Mouse (Mus musculus) hindbrain, embryonic 14.5 days (tissue): ENCODE measurements around the gene Hist1h2bf. TPM values are rescaled to one million over a fixed set of nuclear protein-coding genes. Genes with fewer than 3 reads are reported as not detected.
A peak's percentile ranks its signal among the peaks of the same experiment; 100 is the strongest.
"Not testable (repeated sequence)": the region's sequence is repeated elsewhere in the genome, so short reads cannot be mapped to it uniquely, and the experiment has no call there.

Source experiments
- ATAC-seq: fragments of 200-750 bp; cut with Nextera tagmentation; 2 replicates; pipeline ENCODE4 v1.8.0; 2017; ENCODE audit warnings: moderate number of reproducible peaks, mild to moderate bottlenecking, moderate TSS enrichment, moderate library complexity; ENCODE audit not compliant: low FRiP score
- DNase-seq: peaks from one replicate; pipeline ENCODE4 v3.0.0-alpha.2; 2015; ENCODE audit warnings: low spot score
- H3K27ac ChIP-seq: fragments of 300-500 bp; sonication (generic); 2 replicates; pipeline ENCODE4 v1.5.1; 2014; ENCODE audit warnings: mild to moderate bottlenecking, moderate library complexity
- H3K27me3 ChIP-seq: fragments of 300-500 bp; sonication (generic); 2 replicates; pipeline ENCODE4 v1.6.1; 2014; ENCODE audit warnings: mild to moderate bottlenecking, low read length, mixed read lengths; ENCODE audit not compliant: control insufficient read depth, insufficient read depth
- H3K36me3 ChIP-seq: fragments of 300-500 bp; sonication (generic); replicated peaks from 2 replicates; pipeline ENCODE4 v1.6.1; 2014; ENCODE audit not compliant: control insufficient read depth, insufficient read depth
- H3K4me1 ChIP-seq: fragments of 300-500 bp; sonication (generic); replicated peaks from 2 replicates; pipeline ENCODE4 v1.6.1; 2014; ENCODE audit warnings: antibody characterized with exemption, low read length, mixed read lengths; ENCODE audit not compliant: control insufficient read depth, insufficient read depth
- H3K4me2 ChIP-seq: fragments of 300-500 bp; sonication (generic); replicated peaks from 2 replicates; pipeline ENCODE4 v1.6.1; 2014; ENCODE audit warnings: mild to moderate bottlenecking, moderate library complexity
- H3K4me3 ChIP-seq: fragments of 300-500 bp; sonication (generic); replicated peaks from 2 replicates; pipeline ENCODE4 v1.5.1; 2014; ENCODE audit warnings: mild to moderate bottlenecking, low read length
- H3K9ac ChIP-seq: fragments of 300-500 bp; sonication (generic); 2 replicates; pipeline ENCODE4 v1.6.1; 2014
- H3K9me3 ChIP-seq: fragments of 300-500 bp; sonication (generic); 2 replicates; pipeline ENCODE4 v1.6.1; 2016; ENCODE audit warnings: low read length; ENCODE audit not compliant: control insufficient read depth
- WGBS: fragments of 180-500 bp; shearing (Covaris S2); extraction: QIAGEN DNeasy Blood & Tissue Kit; methylation state at CpG from one replicate; pipeline ENCODE4 v1.1.7; 2014; 5-methylcytosine and 5-hydroxymethylcytosine counted together
- polyA plus RNA-seq: library from polyadenylated mRNA; unstranded; fragments of >200 nt; fragmentation: Nextera tagmentation; extraction: Ambion mirVana; gene quantifications from 2 replicates; pipeline ENCODE4 v1.2.1, GENCODE M21; 2014

Hist1h2bf gene
- polyA plus RNA-seq, 1 experiment from 2014 or later: 0.91 TPM

DNA sequence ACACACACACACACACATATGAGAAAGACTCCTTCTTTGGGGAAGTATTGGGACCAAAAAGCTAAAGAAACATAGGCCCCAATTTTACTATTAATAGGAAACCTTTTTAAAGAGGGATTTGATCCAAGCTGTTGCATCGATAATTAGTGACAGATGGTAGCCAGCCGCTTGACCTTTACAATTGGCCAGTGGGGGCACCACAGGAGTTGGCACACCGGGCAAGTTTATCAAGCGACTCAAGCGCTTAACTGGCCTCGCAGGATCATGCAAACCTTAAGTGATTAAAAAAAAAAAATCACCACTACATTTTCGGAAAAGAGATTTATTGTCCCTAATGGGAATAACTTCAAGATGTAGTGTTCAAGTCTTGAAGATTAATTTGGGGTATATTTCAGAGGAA is 18.6 kb upstream of the Hist1h2bf start:
- DNase-seq (no peak), ATAC-seq (no peak)
- no peaks in the 10 kb centered on the region for H3K27me3 ChIP-seq
- no peak overlapping the region for H3K27ac ChIP-seq
- no peaks in the 10 kb centered on the region for H3K9me3 ChIP-seq
- H3K4me1 ChIP-seq: no peaks in the 10 kb centered on the region
- no peak overlapping the region for H3K9ac ChIP-seq
- no peak overlapping the region for H3K4me2 ChIP-seq
- H3K36me3 ChIP-seq: no peaks in the 10 kb centered on the region
- 83% methylated on average over 7 of the region's 7 CpGs for WGBS
- no peak overlapping the region for H3K4me3 ChIP-seq

DNA sequence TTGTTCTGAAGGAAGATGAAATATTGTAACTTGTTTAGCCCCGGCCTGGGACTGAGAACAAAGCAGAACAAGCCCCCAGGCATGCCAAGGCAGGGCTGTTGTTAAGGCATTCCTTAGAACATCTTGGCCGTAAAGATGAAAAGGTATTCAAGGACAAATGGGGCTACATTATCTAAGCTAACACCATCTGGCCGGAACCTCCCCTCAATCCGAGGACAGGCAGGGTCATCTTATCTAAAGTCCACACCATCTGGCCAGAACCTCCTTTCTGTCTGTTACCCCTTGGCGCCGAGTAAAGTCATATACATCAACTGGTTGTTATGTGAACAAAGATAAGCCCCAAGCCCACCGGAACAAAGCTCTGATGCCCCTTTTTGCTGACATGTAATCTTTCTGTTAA is 17.9 kb upstream of the Hist1h2bf start:
- H3K4me3 ChIP-seq, DNase-seq, H3K36me3 ChIP-seq, ATAC-seq, H3K9me3 ChIP-seq, H3K4me2 ChIP-seq, H3K4me1 ChIP-seq, H3K27me3 ChIP-seq, H3K27ac ChIP-seq, H3K9ac ChIP-seq: not testable (repeated sequence)
- 92% methylated on average over 7 of the region's 7 CpGs for WGBS

DNA sequence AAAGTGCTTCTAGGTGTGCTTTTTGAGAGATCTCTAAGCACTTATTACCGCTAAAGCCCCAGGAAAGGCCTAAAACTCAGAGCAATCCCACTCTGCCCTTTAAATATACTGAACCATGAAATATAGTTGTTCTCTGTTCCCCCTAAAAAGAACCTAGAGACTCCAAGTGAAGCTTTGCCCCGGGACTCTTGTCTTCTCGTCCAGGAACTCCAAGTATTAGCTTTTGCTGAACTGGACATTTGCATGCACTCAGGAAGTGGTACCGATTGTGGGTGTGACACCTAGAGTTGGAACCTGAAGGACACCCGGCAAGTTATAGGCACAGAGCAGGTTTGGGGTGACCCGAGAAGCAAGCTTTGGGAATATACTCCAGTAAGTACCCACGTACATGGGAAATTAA is 17.2 kb upstream of the Hist1h2bf start:
- peaks cover 10% of the 10 kb centered on the region for H3K4me1 ChIP-seq
- WGBS: 94% methylated on average over 7 of the region's 7 CpGs
- DNase-seq: no peak
- H3K4me2 ChIP-seq: no peak overlapping the region
- ATAC-seq: no peak
- no peaks in the 10 kb centered on the region for H3K9me3 ChIP-seq
- H3K4me3 ChIP-seq: no peak overlapping the region
- no peaks in the 10 kb centered on the region for H3K36me3 ChIP-seq
- H3K9ac ChIP-seq: no peak overlapping the region
- H3K27me3 ChIP-seq: no peaks in the 10 kb centered on the region
- H3K27ac ChIP-seq: no peak overlapping the region

DNA sequence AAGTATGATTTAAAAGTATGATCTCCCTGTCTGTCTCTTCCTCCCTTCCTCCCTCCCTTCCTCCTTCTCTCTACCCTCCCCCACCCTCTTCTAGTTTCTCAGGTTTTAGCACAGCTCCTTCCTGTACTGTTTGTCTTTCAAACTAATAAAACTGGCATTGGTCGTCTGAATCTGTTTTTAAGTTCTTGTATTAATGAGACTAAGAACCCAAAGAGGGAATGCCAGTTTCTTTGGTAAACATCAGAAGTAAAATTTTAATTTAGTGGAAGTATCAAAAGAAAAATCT is 12.9 kb upstream of the Hist1h2bf start:
- Histone ChIP-seq H3K36me3 (no peaks in the 10 kb centered on the region), H3K9ac (peak overlapping the region; percentile 52), H3K4me2 (peak overlapping the region; percentile 95), H3K9me3 (no peaks in the 10 kb centered on the region), H3K27ac (0 out of 2 replicates have a peak overlapping the region, but pooled peaks have one; percentile 81), H3K4me3 (0 out of 2 replicates have a peak overlapping the region, but pooled peaks have one; percentile 47), H3K27me3 (no peaks in the 10 kb centered on the region), H3K4me1 (peaks cover 34% of the 10 kb centered on the region)
- ATAC-seq (no peak), DNase-seq (no peak)
- 9% methylated on average over 1 of the region's 1 CpGs for WGBS

GRCm38 (mm10) chr13:23586099-23586939 is 12.3 kb upstream of the Hist1h2bf start:
- no peak for ATAC-seq
- DNase-seq: no peak
- Histone ChIP-seq H3K4me3 (peak overlapping the region; percentile 47), H3K9me3 (no peaks in the 10 kb centered on the region), H3K27me3 (no peaks in the 10 kb centered on the region), H3K36me3 (no peaks in the 10 kb centered on the region), H3K4me2 (peak overlapping the region; percentile 95), H3K27ac (peak overlapping the region; percentile 95), H3K9ac (peak overlapping the region; percentile 52), H3K4me1 (peaks cover 36% of the 10 kb centered on the region)
- 1% methylated on average over 22 of the region's 22 CpGs for WGBS

GRCm38 (mm10) chr13:23585442-23586098 is 11.6 kb upstream of the Hist1h2bf start:
- ATAC-seq: peak; percentile 91
- peak overlapping the region; percentile 82 for H3K9ac ChIP-seq
- H3K36me3 ChIP-seq, H3K9me3 ChIP-seq, H3K27me3 ChIP-seq: not testable (repeated sequence)
- WGBS: under 1% methylated on average over 28 of the region's 36 CpGs
- H3K27ac ChIP-seq: peak overlapping the region; percentile 95
- peak; percentile 91 for DNase-seq
- peak overlapping the region; percentile 95 for H3K4me2 ChIP-seq
- H3K4me1 ChIP-seq: peaks cover 36% of the 10 kb centered on the region
- peak overlapping the region; percentile 47 for H3K4me3 ChIP-seq

DNA sequence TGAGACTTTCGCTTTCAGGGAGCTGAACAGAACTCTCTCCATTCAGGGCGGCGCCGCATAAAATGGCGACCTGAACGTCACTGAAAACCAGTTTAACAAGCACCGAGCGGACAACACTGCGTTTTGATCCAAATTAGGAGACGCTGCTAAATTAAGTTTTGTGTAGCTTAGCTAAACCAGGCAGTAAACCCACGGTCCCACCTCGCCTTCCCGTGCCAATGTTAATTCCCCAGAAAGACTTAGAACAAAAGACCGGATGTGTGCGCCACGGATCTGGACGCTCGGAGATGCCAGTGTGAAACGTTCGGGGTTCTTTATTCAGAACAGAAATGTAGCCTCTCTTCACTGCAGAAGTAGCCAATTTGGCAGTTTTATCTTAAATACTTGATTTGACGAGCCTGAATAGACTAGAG is 11.0 kb upstream of the Hist1h2bf start:
- Histone ChIP-seq H3K4me1 (peaks cover 36% of the 10 kb centered on the region), H3K36me3 (no peaks in the 10 kb centered on the region), H3K9ac (peak overlapping the region; percentile 82), H3K4me3 (peak overlapping the region; percentile 47), H3K27ac (peak overlapping the region; percentile 95), H3K9me3 (no peaks in the 10 kb centered on the region), H3K27me3 (no peaks in the 10 kb centered on the region), H3K4me2 (peak overlapping the region; percentile 95)
- ATAC-seq (no peak), DNase-seq (peak; percentile 76)
- WGBS: under 1% methylated on average over 21 of the region's 21 CpGs

DNA sequence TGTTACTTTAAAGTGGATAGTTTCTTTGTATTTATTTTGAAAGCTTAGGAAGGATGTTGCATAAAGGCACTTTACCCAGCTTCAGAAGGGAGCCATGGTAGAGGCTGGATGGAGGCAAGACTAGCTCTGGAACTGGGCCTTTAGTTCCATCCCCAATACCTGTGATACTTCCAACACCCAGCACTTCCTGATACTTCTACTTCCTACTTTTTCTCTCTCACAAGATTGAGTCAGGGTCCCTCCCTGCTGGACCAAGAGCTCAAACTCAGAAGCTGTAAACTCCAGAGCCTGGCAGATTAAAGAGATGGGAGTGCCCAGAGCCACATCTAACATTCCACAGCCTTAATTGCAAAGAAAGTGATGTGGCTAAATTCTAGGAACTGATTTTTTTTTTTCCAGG is 10.3 kb upstream of the Hist1h2bf start:
- peak overlapping the region; percentile 95 for H3K4me2 ChIP-seq
- DNase-seq (no peak), ATAC-seq (no peak)
- peak overlapping the region; percentile 95 for H3K27ac ChIP-seq
- no peaks in the 10 kb centered on the region for H3K36me3 ChIP-seq
- H3K4me1 ChIP-seq: peaks cover 36% of the 10 kb centered on the region
- no peaks in the 10 kb centered on the region for H3K9me3 ChIP-seq
- peak overlapping the region; percentile 82 for H3K9ac ChIP-seq
- no peaks in the 10 kb centered on the region for H3K27me3 ChIP-seq
- H3K4me3 ChIP-seq: peak overlapping the region; percentile 47

DNA sequence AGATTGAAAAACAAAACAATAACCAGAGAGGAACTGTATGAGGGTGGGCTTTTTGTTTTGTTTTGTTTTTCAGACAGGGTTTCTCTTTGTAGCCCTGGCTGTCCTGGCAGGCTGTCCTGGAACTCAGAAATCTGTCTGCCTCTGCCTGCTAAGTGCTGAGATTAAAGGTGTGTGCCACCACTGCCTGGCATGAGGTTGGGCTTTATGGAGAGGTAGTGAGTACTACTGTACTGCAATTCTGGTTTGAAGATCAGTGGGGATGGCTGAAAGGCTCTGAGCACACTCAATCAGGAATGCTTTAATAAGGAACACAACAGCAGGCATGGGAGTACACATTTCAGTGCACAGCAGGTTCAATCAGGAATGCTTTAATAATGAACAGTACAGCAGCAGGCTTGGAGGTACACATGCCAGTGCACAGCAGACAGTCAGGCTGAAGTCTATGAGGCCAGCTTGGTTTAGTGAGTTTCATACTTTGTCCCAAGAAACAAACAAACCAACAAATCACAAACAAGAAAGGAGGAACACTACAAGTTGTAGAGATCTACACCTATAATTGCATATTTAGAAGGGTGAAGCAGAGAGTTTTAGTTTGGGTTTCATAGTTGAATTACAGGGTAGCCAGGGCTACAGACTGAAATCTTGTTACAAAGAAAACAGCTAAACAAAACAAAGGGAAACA is 9.5 kb upstream of the Hist1h2bf start:
- H3K27ac ChIP-seq: no peak overlapping the region

More for the DNA sequence above, 9.5 kb upstream of the Hist1h2bf start:
- Histone ChIP-seq H3K27me3 (no peaks in the 10 kb centered on the region), H3K4me3 (no peak overlapping the region), H3K36me3 (no peaks in the 10 kb centered on the region), H3K9ac (no peak overlapping the region), H3K4me2 (0 out of 2 replicates have a peak overlapping the region, but pooled peaks have one; percentile 99), H3K9me3 (no peaks in the 10 kb centered on the region), H3K4me1 (peaks cover 36% of the 10 kb centered on the region)
- ATAC-seq (no peak), DNase-seq (no peak)
